Mouse (Mus musculus) thymus, adult 2 months (tissue): ENCODE results near the gene Gm5244. TPM values are rescaled to one million over a fixed set of nuclear protein-coding genes. Genes with fewer than 3 reads are reported as not detected.

ENCODE experiments used
- DNase-seq: peaks from one replicate; pipeline ENCODE4 v3.0.0; 2021
- H3K27ac ChIP-seq: fragments of 200-500 bp; 2 replicates; pipeline ENCODE4 v1.5.1; 2012; ENCODE audit warnings: low read length, control low read depth; ENCODE audit not compliant: control insufficient read depth, insufficient read depth
- H3K27me3 ChIP-seq: fragments of 200-500 bp; 2 replicates; pipeline ENCODE4 v1.6.1; 2012; ENCODE audit warnings: mild to moderate bottlenecking, low read length, moderate library complexity, mixed read lengths; ENCODE audit not compliant: control insufficient read depth, insufficient read depth
- H3K36me3 ChIP-seq: fragments of 200-500 bp; 2 replicates; pipeline ENCODE4 v1.6.1; 2012; ENCODE audit warnings: mild to moderate bottlenecking, low read length, moderate library complexity; ENCODE audit not compliant: control insufficient read depth, insufficient read depth
- H3K4me1 ChIP-seq: fragments of 200-500 bp; replicated peaks from 2 replicates; pipeline ENCODE4 v1.6.1; 2012; ENCODE audit warnings: low read length; ENCODE audit not compliant: control insufficient read depth, insufficient read depth
- H3K4me3 ChIP-seq: fragments of 200-500 bp; 2 replicates; pipeline ENCODE4 v1.5.1; 2012; ENCODE audit warnings: mild to moderate bottlenecking, low read length, control low read depth, moderate library complexity; ENCODE audit not compliant: control insufficient read depth, insufficient read depth
- CTCF ChIP-seq: fragments of 200-500 bp; IDR thresholded peaks from 2 replicates; pipeline ENCODE4 v1.5.1; 2012; ENCODE audit warnings: mild to moderate bottlenecking, control low read depth, low read length, moderate library complexity, borderline replicate concordance; ENCODE audit not compliant: control insufficient read depth, poor library complexity, insufficient read depth; ENCODE audit errors: extremely low read depth
- POLR2A ChIP-seq: fragments of 200-500 bp; IDR thresholded peaks from 2 replicates; pipeline ENCODE4 v1.6.1; 2012; ENCODE audit warnings: mild to moderate bottlenecking, low read length, control low read depth, moderate library complexity; ENCODE audit not compliant: control insufficient read depth, poor library complexity, insufficient read depth; ENCODE audit errors: extremely low read depth
- WGBS: fragments of 180-500 bp; shearing (Covaris S2); methylation state at CpG from one replicate; pipeline ENCODE4 v1.1.7; 2018; 5-methylcytosine and 5-hydroxymethylcytosine counted together
- polyA plus RNA-seq: library from polyadenylated mRNA; depleted of rRNA; stranded (reverse); fragments of >200 nt; gene quantifications from 2 replicates; pipeline ENCODE4 v1.2.3, GENCODE M21; 2012; rRNA removed

Gm5244 gene
- polyA plus RNA-seq, 1 experiment = 0.15 TPM

DNA sequence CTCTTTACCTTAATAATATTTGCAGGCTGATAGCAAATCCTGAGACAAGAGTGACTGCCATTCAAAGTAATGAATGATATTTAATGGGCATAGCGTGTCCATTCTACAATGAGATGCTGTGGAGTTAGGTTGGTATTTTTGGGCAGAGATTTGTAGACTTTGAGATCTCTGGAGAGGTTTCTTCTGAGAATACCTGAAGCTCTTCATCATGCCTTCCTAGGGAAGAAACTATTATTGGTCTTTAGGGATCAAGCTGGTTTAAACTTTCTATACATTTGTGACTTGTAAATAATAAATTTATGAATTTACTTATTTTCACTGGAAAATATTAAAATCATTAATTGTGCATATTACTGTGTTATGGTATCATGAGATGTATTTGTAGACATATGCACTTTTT, 46.9 kb downstream of the Gm5244 start, which contains the start of gene Olfr1446:
Gene Olfr1446 (minus strand): TSS at position 101 of the 400 bp plus-strand sequence.
- Histone ChIP-seq H3K4me1 (no peaks in the 10 kb centered on the region), H3K27ac (no peak within 1 kb of the TSS), H3K4me3 (no peak within 1 kb of the TSS), H3K36me3 (no peaks in the 10 kb centered on the region), H3K27me3 (no peaks in the 10 kb centered on the region)
- WGBS = 86% methylated on average over 1 of the region's 1 CpGs
- no peak for DNase-seq
- TF ChIP-seq POLR2A (no peak), CTCF (no peak)

Other genes with a start within 250 kb of the Gm5244 start
- 0.13 and 0.22 TPM in 2 replicates for gene Gm4952, start 246.7 kb upstream of the Gm5244 start, polyA plus RNA-seq
- 0.11 TPM in 1 of 2 replicates, not detected in the other for gene Glyat, start 213.4 kb upstream of the Gm5244 start, polyA plus RNA-seq
- gene Olfr1442, start 176.2 kb upstream of the Gm5244 start, polyA plus RNA-seq = not detected in 2 replicates
- not detected in 2 replicates for gene Olfr1443, start 168.6 kb upstream of the Gm5244 start, polyA plus RNA-seq
- gene Keg1, start 150.9 kb upstream of the Gm5244 start, polyA plus RNA-seq = 0.09 and 0.34 TPM in 2 replicates
- 2.5 and 3.0 TPM in 2 replicates for gene Cntf, start 81.0 kb upstream of the Gm5244 start, polyA plus RNA-seq
- 20.8 and 21.6 TPM in 2 replicates for gene Zfp91, start 50.6 kb upstream of the Gm5244 start, polyA plus RNA-seq
- 32.2 and 40.4 TPM in 2 replicates for gene Lpxn, start 50.5 kb upstream of the Gm5244 start, polyA plus RNA-seq
- gene Olfr1444, start 10.6 kb downstream of the Gm5244 start, polyA plus RNA-seq = 0.40 and 0.62 TPM in 2 replicates
- 0.09 TPM in 1 of 2 replicates, not detected in the other for gene Olfr1445, start 37.2 kb downstream of the Gm5244 start, polyA plus RNA-seq
- not detected in 2 replicates for gene Olfr1446, start 46.8 kb downstream of the Gm5244 start, polyA plus RNA-seq
- gene Olfr1447, start 57.1 kb downstream of the Gm5244 start, polyA plus RNA-seq = not detected in 2 replicates
- gene Olfr1448, start 77.7 kb downstream of the Gm5244 start, polyA plus RNA-seq = not detected in 2 replicates
- gene Olfr1449, start 84.2 kb downstream of the Gm5244 start, polyA plus RNA-seq = not detected in 2 replicates
- not detected in 2 replicates for gene Olfr1450, start 103.6 kb downstream of the Gm5244 start, polyA plus RNA-seq
- not detected in 2 replicates for gene Olfr1451, start 148.3 kb downstream of the Gm5244 start, polyA plus RNA-seq
- not detected in 2 replicates for gene Olfr1453, start 181.6 kb downstream of the Gm5244 start, polyA plus RNA-seq
- gene Olfr1454, start 213.9 kb downstream of the Gm5244 start, polyA plus RNA-seq = not detected in 2 replicates